Comparison of ENCODE assay signal across 13 mouse cellular contexts in the genomic region with DNA sequence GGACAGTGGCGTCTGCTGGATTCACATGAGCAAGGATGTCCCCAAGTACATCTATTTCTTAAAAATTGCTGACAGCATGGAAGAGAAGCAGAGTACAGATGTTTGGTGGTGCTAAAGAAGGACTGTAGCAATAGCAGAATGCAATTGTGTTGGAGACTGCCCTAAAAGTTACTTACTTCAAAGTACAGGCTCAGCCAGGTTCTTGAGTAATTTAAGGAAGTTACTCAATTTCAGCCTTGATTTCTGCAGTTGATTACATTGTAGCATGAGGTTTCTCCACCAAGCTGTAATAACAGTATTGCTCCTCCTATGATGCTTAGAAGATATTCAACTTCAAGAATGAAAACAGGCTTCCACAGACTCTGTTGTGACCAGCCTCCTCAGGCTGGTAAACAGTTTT.
"Had no signal": no experiment of that assay in that cellular context is flagged by ENCODE, and none has a peak within 500 bp of the region (broad histone marks: within the 10 kb centered on the region; RNA-seq: fewer than 3 reads in every experiment).

No protein-coding gene starts in this region.

- H3K4me2 ChIP-seq: intestine, embryonic 15.5 days; limb, embryonic 15.5 days; liver, embryonic 13.5 days; neural tube, embryonic 12.5 days had no signal

- H3K27ac ChIP-seq: intestine, embryonic 15.5 days; layer of hippocampus, adult 2 months; limb, embryonic 15.5 days; liver, embryonic 13.5 days; midbrain, embryonic 10.5 days; neural tube, embryonic 12.5 days; stomach, postnatal 0 days had no signal

- H3K4me1 ChIP-seq: intestine, embryonic 15.5 days; liver, embryonic 13.5 days; midbrain, embryonic 10.5 days; neural tube, embryonic 12.5 days had no signal

- H3K9ac ChIP-seq: intestine, embryonic 15.5 days; limb, embryonic 15.5 days; liver, embryonic 13.5 days; neural tube, embryonic 12.5 days had no signal

- ATAC-seq: intestine, embryonic 15.5 days had no signal

- H3K4me3 ChIP-seq: intestine, embryonic 15.5 days; layer of hippocampus, adult 2 months; limb, embryonic 15.5 days; liver, embryonic 13.5 days; midbrain, embryonic 10.5 days; neural tube, embryonic 12.5 days had no signal

- H3K36me3 ChIP-seq: intestine, embryonic 15.5 days; limb, embryonic 15.5 days; liver, embryonic 13.5 days; midbrain, embryonic 10.5 days; neural tube, embryonic 12.5 days had no signal

- DNase-seq: kidney, adult 8-10 months; kidney, postnatal 36 days; liver, embryonic 13.5 days; lung, adult 2 months; lung, postnatal 10 days; midbrain, embryonic 14.5 days; thymus, postnatal 4 days had no signal

- H3K27me3 ChIP-seq: intestine, embryonic 15.5 days; limb, embryonic 15.5 days; liver, embryonic 13.5 days; neural tube, embryonic 12.5 days had no signal

- H3K9me3 ChIP-seq: intestine, embryonic 15.5 days; limb, embryonic 15.5 days; liver, embryonic 13.5 days; midbrain, embryonic 10.5 days; neural tube, embryonic 12.5 days had no signal
